Mouse (Mus musculus) cerebellum, postnatal 10 days (tissue): ENCODE results near the gene Birc5.
"Not testable (repeated sequence)": the region's sequence is repeated elsewhere in the genome, so short reads cannot be mapped to it uniquely, and the experiment has no call there.

ENCODE experiments used
- DNase-seq, 2 experiments: peaks; one replicate each; pipeline ENCODE4 v3.0.0; 2021; ENCODE audit warnings: mixed read lengths in 2 of 2

Gene Birc5

GRCm38 (mm10) chr11:117848985-117849671 is at the start of gene Birc5:
TSS of gene Birc5 (plus strand) at chr11:117849251.
- DNase-seq, result peak; percentile 98 to 99

DNA sequence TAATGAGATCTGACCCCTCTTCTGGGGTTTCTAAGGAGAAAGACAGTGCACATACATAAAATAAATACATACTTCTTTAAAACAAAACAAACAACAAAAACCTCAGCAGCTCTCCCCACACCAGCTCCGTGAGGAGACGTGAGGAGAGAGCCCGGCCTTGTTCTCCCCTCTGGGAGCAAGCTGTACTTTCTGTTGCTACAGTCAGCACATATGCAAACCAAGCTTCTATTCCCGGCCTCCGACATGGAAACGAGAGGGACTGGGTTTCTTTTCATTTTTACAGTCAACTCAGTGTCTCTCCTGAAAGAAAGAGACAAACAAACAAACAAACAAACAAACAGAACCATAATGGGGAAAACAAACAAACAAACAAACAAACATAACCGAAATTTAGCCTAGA is 49.0 kb upstream of the Birc5 start:
- DNase-seq, result no peak

GRCm38 (mm10) chr11:117801650-117802049 is 47.4 kb upstream of the Birc5 start:
- DNase-seq, result no peak

- DNase-seq, result no peak
These were observed 45.8 kb upstream of the Birc5 start for GRCm38 (mm10) chr11:117803166-117803688.

DNA sequence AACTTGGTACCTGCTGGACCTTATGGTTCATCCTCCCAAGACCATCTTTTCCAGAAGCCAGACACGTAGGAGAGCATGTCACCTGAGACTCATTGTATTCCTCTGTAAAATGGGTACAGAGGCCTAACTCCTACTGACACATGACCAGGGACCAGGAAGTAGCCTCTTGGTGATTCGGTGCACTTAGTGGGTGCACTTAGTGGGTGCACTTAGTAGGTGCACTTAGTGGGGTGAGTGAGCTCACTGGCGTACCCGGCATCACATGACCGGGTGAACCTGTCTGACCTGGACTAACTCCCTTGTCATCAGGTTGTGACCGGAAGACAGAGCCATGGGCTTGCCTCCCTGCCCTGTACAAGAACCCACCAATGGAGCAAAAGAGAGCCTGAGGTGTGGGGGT is 42.3 kb upstream of the Birc5 start:
- DNase-seq, result no peak

GRCm38 (mm10) chr11:117809407-117810311 is 39.4 kb upstream of the Birc5 start, which contains the start of the genes Gm20708 and Syngr2:
TSS of gene Gm20708 (plus strand) at chr11:117809668.
TSS of gene Syngr2 (plus strand) at chr11:117809668.
- peak; percentile 64 to 73 for DNase-seq

GRCm38 (mm10) chr11:117810401-117811046 is 38.5 kb upstream of the Birc5 start:
- DNase-seq, result peak; percentile 79 to 83

DNA sequence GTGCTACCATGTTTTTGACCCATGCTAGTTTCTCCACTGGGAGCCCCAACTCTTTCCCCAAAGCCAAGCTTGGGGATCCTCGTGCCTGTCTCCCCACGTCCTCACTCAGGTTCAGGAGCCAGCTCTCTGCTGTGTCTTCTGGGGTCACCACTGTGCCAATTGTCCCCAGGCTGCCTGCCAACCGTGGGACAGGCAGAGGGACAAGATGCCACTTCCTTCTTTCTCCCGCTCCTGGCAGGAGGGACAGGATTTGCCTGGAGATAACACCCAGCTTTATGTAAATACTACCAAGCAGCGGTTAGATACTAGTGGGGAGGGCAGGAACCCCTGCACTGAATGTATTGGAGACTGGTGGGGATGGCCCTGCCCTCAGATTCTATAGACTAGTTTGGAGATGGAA is 35.2 kb upstream of the Birc5 start:
- DNase-seq, result no peak

DNA sequence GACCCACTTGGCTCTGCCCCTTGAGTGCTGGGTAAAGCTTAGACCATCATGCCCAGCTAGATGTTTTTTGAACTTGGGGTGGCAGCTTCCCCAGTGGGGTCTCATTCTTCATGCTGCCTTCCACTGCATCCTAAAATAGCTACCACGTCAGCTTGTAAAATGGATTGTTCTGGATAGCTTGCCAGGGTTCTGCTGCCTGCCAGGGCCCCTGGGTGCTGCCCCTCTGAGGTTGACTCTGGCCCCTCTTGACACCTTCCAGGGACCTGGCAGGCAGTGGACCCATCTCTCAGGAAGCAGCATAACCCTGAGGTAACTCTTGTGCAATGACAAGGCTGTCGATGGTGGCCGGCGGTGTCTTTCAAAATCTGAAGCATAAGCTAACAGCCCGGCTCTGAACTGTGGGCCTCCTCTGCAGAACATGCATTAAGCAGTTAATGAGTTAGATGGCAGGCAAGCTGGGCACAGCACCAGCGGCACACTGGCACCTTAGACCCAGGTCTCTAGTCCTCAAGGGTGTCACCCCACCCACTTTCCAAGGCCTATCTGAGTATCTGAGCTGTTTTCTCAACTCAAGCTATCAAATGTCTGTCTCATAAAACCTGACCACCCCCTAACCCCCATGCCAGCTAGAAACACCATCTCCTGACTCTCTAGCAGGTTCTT is 34.2 kb upstream of the Birc5 start:
- DNase-seq, result no peak

GRCm38 (mm10) chr11:117815850-117816249 is 33.2 kb upstream of the Birc5 start:
- not testable (repeated sequence) for DNase-seq

GRCm38 (mm10) chr11:117816389-117816996 is 32.6 kb upstream of the Birc5 start:
- no peak for DNase-seq

DNA sequence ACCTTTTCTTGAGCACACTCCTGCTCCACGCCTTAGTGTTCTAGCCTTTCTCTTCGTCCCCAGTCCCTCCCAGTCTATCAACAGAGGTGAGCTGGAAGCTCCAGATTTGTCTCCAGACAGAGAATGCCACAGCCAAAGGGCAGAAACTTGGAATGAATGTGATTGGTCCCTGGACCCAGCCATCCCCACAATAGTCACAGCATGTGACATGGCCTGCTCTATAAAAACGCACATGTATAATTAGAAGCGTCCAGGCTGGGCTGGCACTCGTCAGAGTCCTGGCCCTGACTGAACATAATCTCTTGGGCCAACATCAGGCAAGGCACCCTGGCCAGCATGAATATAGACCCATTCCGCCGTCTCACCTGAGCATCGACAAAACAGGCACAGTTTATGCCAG is 30.0 kb upstream of the Birc5 start:
- peak in 1 of 2 experiments; percentile 42 for DNase-seq

GRCm38 (mm10) chr11:117820173-117820572 is 28.9 kb upstream of the Birc5 start:
- DNase-seq, result no peak

GRCm38 (mm10) chr11:117821868-117822267 is 27.2 kb upstream of the Birc5 start:
- no peak for DNase-seq

DNA sequence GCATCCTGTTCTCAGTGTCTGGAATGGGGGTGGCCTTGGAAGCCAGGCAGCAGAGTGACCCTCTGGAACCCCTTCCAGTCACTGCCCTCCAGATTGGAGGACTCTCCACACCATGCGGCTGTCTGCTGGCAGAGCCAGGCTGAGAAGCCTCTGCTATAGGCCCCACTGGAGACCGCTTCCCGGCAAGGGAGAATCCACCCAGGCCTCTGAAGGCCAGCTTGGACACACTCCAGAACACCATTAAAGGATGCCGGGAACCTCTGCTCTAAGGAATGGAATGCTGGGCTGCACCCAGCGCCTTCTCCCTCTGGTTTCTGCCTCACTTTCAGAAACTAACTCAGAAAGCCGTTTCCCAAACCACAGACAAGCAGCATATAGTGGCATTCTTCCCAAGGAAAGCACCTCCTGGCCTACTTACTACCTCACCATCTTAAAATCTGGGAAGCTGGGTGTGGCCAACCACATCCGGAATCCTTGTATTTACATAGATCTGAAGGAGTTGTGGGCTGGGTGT is 26.3 kb upstream of the Birc5 start:
- DNase-seq, result no peak

- no peak for DNase-seq
These were observed 25.6 kb upstream of the Birc5 start for GRCm38 (mm10) chr11:117823411-117823810.

DNA sequence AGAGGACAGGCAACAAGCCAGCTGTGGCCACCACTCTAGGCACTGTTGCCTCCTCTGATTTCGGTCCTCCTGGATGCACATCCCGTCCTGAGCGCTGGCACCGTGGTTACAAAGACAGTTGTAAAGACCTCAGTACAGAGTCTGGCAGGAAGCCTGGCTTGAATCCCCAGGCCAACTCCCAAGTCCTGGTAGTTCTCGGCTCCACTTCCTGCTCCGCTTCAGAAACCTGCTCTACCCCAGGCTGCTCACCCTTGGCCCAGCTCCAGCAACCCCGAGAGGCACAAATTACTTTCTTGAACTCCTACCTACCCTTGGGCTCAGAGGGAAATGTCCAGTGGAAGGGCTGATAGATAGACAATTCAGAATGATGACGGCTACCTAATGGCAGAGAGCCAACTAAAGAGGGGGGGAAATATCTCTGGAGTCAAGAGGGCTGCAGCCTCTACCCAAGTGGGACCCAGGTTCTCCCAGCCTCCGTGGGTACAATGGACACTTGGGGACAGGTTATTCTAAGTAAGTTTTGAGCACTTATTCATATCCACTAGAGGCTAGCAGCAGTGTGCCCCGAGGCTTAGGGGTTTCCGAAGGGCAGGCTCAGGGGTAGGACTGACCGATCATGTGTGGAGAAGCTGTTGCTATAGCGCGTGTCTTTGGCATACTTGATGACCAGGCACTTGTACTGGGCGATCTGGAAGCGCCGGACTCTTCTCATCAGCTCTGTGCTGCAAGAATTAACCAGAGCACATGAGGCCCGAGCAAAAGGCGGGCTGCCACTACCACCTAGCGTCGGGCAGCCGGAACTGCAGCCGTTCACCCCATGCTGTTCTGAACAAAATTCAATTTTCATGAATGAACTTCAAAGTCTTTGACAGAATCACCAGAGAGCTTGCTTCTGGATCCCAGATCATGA is 24.7 kb upstream of the Birc5 start:
- DNase-seq, result peak; percentile 84 to 88

- peak; percentile 72 to 75 for DNase-seq
These were observed 23.5 kb upstream of the Birc5 start, which contains the start of the genes Afmid and Tk1 for GRCm38 (mm10) chr11:117825333-117826101. TSS of gene Afmid (plus strand) at chr11:117825924. TSS of gene Tk1 (minus strand) at chr11:117826092.

DNA sequence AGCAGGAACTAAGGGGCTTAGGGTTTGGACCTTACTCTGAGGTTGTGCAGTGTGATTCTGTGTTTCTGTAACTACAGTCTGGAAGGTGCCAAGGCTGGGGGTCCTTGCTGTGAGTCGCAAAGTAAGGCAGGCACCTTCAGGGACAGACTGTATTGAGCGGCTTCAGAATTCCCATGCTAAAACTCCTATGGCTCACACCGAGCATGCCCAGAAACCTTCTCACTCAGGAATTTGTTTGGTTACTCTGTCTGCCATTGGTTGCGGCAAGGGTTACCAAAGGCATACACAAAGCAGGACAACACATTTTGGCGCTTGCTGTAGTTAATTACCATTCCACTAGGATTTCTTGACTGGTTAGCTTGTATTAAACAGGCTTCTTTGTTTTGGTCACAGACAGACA is 22.9 kb upstream of the Birc5 start:
- no peak for DNase-seq

- DNase-seq, result no peak
These were observed 22.1 kb upstream of the Birc5 start for GRCm38 (mm10) chr11:117826916-117827315.
